Mouse (Mus musculus) T-helper 2 cell (primary cell): ENCODE results near the gene Trrap.

ENCODE experiments used
- in situ Hi-C: fragments of 300-600 bp; cut with MboI, MseI; formaldehyde crosslinking; loops from one replicate; pipeline ENCODE4 v1.15.1; 2025; ENCODE audit warnings: high pct_unique_total_duplicates

The Trrap gene

DNA sequence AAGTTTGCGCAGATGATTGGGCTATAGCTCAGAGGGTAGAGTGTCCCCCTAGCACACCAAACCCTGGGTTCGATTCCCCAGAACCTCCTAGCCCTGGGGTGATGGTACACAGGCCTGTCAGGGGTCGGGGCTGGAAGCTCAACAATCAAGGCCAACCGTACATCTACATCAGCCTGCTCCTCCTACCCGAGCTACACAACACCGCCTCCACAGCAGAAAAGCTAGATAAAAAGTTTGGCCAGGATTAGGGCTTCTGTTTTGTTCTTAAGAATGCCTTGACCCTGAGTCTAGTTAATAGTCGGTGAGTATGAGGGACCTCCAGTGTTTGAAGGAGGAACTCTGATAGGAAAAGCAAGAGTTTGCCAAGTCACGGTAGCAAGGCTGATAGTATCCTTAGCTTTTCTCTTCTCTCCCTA lies 1.5 kb downstream of the Trrap start:
- in situ Hi-C loops: loop anchor here (25.0 kb wide), 2 partner anchors 557 to 1443 kb away; partner anchors contain the start of genes Rnf6 and Tecpr1

GRCm38 (mm10) chr5:144773231-144773630 lies 5.7 kb downstream of the Trrap start:
- in situ Hi-C loops: loop anchor here (10.0 to 25.0 kb wide), 3 partner anchors 302 to 1439 kb away; partner anchors contain the start of genes Rnf6 and Tecpr1

- in situ Hi-C loops: loop anchor here (25.0 kb wide), 1 partner anchor 868 kb away; the partner anchor contains the start of genes Aimp2 and Pms2
Measured at GRCm38 (mm10) chr5:144780654-144781053, 13.1 kb downstream of the Trrap start.

- in situ Hi-C loops: loop anchor here (25.0 kb wide), 1 partner anchor 874 kb away; the partner anchor contains the start of genes Aimp2 and Pms2
Measured at GRCm38 (mm10) chr5:144786464-144786863, 18.9 kb downstream of the Trrap start.

- in situ Hi-C loops: loop anchor here (25.0 kb wide), 1 partner anchor 881 kb away; the partner anchor contains the start of genes Aimp2 and Pms2
Measured at GRCm38 (mm10) chr5:144793374-144793773, 25.8 kb downstream of the Trrap start.

GRCm38 (mm10) chr5:144794687-144795086 lies 27.2 kb downstream of the Trrap start:
- in situ Hi-C loops: loop anchor here (25.0 kb wide), 1 partner anchor 882 kb away; the partner anchor contains the start of genes Aimp2 and Pms2

GRCm38 (mm10) chr5:144797116-144797515 lies 29.6 kb downstream of the Trrap start:
- in situ Hi-C loops: loop anchor here (25.0 kb wide), 1 partner anchor 885 kb away; the partner anchor contains the start of genes Aimp2 and Pms2

- in situ Hi-C loops: no loop called here
Measured at GRCm38 (mm10) chr5:144803066-144803465, 35.5 kb downstream of the Trrap start.

- in situ Hi-C loops: no loop called here
Measured at GRCm38 (mm10) chr5:144804181-144804580, 36.6 kb downstream of the Trrap start.

- in situ Hi-C loops: no loop called here
Measured at GRCm38 (mm10) chr5:144806931-144807330, 39.4 kb downstream of the Trrap start.

DNA sequence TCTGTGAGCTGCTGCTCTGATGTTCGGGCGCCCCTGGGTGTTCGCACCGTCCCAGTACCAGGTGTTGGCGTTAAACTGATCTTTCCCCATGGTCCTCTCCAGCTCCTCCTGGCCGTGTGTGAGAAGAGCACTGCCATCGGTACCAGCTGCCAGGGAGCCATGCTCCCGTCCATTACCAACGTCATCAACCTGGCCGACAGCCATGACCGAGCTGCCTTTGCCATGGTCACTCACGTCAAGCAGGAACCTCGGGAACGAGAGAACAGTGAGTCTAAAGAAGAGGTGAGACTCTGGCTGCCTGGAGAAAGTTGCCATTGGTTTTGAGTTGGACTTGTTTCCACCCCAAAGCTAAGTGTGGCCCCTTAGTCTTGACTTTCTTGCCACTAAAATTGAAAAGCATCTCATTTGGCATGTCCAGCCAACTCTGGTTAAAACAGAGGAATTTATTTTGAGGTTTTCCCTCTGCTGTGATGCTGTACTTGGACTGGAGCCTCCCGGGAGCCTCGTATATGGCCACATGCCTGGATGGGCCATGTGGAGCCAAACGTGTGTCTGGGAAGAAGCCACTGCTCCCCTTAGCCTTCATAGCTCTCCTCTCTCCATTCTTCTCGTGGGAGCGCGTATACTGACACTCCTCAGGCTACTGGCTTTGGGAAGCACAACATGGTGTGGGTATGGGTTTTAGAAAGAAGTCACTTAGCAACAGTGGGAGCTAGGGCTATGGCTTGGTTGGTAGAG lies 61.0 kb downstream of the Trrap start:
- in situ Hi-C loops: no loop called here

DNA sequence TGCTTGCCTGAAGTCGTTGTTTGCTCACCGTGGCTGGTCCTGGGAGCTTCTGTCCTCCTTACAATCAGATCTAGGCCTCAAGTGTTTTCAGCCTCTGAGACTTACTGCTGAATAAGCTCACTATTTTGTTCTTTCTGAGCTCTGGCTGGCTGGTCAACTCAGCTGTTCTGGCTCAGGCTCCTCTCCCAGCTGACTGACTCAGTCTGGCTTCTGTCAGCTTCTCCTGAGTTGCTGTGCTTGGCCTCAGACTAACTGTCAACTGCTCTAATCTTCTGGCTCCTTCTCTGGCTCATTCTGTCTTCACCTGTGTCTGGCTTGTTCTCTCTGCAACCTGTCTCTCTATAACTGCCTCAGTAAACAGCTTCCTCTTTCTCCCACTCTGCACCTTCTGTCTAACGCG lies 62.1 kb downstream of the Trrap start:
- in situ Hi-C loops: no loop called here

- in situ Hi-C loops: no loop called here
Measured at GRCm38 (mm10) chr5:144831840-144832469, 64.4 kb downstream of the Trrap start.

DNA sequence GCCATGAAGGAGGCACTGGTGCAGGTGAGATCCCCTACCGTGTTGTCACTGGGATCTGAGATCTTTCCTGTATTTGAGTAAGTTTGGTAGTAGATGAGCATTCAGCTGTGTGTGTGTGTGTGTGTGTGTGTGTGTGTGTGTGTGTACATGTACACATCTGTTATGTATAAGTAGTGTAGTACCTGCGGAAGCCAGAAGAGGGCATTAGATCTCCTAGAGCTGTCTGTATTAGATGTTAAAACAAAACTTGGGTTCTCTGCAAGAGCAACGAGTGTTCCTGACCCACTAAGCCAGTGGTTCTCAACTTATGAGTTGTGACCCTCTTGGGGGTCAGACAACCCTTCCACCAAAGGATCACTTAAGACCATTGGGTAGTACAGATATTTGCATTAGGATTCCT lies 68.6 kb downstream of the Trrap start:
- in situ Hi-C loops: no loop called here

DNA sequence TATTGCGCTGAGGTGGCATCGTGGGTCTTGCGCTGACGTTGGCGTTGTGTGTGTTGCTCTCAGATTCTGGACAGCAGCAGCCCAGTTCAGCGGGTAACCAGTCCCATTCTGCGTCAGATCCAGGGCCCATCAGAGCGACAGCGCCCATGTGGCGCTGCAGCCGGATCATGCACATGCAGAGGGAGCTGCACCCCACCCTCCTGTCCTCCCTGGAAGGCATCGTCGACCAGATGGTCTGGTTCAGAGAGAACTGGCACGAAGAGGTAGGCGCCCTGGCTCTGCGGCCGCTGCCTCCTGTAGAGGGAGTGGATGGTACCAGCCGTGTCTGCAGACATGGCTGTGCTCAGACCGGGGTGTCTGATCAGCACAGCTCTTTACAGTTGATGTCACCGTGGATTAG lies 77.8 kb downstream of the Trrap start:
- in situ Hi-C loops: no loop called here

DNA sequence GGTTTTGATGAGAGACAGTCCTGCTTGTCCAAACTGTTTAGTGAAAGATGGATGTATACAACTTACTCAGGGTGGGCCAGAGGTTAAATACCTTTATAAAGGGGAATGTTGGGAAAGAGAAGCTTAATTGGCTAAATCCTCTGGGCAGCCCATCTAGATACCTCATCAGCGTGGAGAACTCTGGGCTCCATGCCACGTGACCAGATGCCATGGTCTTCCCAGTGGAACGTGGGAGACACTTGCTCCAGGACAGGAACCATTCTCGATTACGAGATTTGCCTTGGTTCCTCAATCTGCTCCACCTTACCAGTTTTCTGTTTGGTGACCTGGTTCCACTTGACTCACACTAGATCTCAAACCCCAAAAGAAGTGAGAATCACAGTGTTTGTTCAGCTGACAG lies 81.2 kb downstream of the Trrap start:
- in situ Hi-C loops: no loop called here

DNA sequence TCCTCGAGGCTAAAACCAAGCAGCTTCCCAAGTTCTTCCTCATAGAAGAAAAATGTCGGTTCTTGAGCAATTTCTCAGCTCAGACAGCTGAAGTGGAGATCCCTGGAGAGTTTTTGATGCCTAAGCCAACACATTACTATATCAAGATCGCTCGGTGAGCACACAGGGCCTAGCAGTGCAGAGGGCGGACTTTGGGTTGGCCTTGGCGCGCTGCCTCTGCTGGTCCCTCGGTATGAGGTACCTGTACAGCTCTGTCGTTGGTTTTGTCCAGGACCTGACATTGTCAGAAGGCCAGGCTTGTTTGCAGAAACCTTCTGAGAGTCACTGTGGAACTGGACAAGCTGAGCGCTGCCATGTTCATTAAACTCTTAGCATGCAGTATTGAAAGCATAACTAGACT lies 82.4 kb downstream of the Trrap start:
- in situ Hi-C loops: no loop called here

- in situ Hi-C loops: no loop called here
Measured at GRCm38 (mm10) chr5:144851820-144852219, 84.3 kb downstream of the Trrap start.

- in situ Hi-C loops: no loop called here
Measured at GRCm38 (mm10) chr5:144853931-144854330, 86.4 kb downstream of the Trrap start.

DNA sequence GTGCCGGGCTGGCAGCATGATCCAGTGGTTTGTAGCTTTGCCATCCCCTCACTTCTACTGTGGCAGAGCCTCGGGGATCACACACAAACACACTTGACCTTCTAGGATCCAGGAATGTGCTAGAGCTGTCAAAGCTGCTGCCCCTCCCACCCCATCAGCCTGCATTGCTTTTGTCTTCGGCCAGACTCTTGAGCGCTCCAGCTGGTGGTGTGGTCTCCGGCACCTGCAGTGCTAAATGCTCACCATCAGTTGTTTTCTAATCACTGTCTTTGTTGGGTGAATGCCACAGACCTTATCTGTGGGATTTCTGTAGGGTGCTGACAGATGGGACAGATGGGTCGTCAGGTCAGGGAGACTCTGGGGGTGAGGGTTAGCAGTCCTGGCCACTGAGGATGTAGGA lies 88.4 kb downstream of the Trrap start:
- in situ Hi-C loops: no loop called here

DNA sequence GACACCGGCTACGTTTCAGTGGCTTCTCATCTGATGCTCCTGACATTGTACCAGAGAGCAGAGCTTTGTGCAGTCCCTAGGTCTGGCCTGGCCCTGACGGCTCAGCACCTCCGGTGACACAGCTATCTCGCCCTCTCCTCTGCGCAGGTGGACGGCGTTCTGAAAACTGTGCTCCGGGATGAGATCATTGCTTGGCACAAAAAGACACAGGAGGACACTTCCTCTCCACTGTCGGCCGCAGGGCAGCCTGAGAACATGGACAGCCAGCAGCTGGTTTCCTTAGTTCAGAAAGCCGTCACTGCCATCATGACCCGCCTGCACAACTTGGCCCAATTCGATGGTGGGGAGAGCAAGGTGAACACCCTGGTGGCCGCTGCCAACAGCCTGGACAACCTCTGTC lies 91.0 kb downstream of the Trrap start:
- in situ Hi-C loops: no loop called here

DNA sequence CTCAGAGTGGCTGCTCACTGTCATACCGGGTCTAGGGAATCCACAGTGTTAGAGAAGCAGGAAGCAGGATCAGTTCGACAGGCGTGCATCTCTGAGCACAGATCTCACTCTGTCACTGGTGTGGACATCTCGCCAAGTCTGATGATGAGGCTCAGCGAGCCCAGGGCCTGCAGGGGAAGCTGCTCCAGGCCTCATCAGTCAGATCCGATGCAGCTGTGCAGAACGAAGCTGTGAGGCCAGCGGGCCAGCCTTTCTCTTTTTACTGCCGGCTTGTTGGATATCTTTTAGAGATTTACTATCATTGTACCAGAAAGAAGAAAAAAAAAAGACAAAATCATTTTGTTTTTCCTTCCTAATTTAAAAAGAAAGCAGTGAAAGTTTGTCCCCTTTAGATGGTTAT lies 91.8 kb downstream of the Trrap start:
- in situ Hi-C loops: no loop called here

DNA sequence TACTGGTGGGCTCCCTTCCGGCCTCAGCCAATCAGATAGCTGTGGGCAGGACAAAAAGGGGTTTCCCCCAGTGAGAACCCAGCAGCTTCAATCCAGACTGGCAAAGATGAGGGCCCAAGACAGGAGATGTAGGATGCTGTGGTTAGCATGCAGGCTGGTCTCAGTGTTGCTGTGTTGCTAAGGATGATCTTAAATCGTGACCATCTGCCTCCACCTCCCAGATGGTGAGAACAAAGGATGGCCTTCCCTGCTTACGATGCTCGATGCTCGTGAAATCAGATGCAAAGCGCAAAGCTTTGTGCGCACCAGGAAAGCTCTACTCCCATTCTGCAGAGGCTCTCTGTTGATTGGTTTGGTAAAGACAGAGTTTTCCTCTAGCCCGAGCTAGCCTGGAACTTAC lies 93.4 kb downstream of the Trrap start:
- in situ Hi-C loops: no loop called here
